ENCODE assay signal across 8 mouse cellular contexts in genomic region chr4:94602496-94603030, GRCm38 (mm10). TPM values are rescaled to one million over a fixed set of nuclear protein-coding genes. Genes with fewer than 3 reads are reported as not detected.
DNase-seq lines count a peak whose midpoint lies in the region; ATAC-seq and TF ChIP-seq lines count a peak whose summit lies in the region.

No protein-coding gene starts in this region.

- H3K4me1 ChIP-seq in heart, embryonic 10.5 days: no peaks in the 10 kb centered on the region
- peaks cover 40% of the 10 kb centered on the region for H3K4me1 ChIP-seq in E14TG2a.4 (replicated peaks; ENCODE audit: low read depth, low read length)
- H3K4me1 ChIP-seq in forebrain, embryonic 10.5 days: peaks cover 19% of the 10 kb centered on the region
- H3K4me1 ChIP-seq in liver, adult 2 months (ENCODE audit: control insufficient read depth, insufficient read depth, low read length): peaks cover 2% of the 10 kb centered on the region
- H3K4me1 ChIP-seq in neural tube, embryonic 15.5 days: peaks cover 29% of the 10 kb centered on the region

- ATAC-seq in neural tube, embryonic 15.5 days (ENCODE audit: low FRiP score): no peak; the same call in 1 of the 2 replicates

- TF ChIP-seq CTCF in E14TG2a.4 (conservative IDR thresholded peaks at IDR 0.05; ENCODE audit: low read length): no peak
- TF ChIP-seq CTCF in liver, adult 2 months (IDR thresholded peaks at IDR 0.05; ENCODE audit: low read depth, low read length): no peak

- H3K9me3 ChIP-seq in heart, embryonic 10.5 days: no peaks in the 10 kb centered on the region
- H3K9me3 ChIP-seq in E14TG2a.4 (ENCODE audit: low read length): no peaks in the 10 kb centered on the region
- H3K9me3 ChIP-seq in forebrain, embryonic 10.5 days: no peaks in the 10 kb centered on the region
- no peaks in the 10 kb centered on the region for H3K9me3 ChIP-seq in neural tube, embryonic 15.5 days (replicated peaks)

- peaks cover 19% of the 10 kb centered on the region; the same call in 1 of the 2 replicates for H3K79me2 ChIP-seq in liver, adult 2 months (ENCODE audit: control insufficient read depth, insufficient read depth, low read length)

- 1% methylated on average over 32 of the region's 33 CpGs for WGBS in heart, embryonic 10.5 days
- WGBS in forebrain, embryonic 10.5 days: under 1% methylated on average over 33 of the region's 33 CpGs
- WGBS in liver, adult 2 months: under 1% methylated on average over 33 of the region's 33 CpGs
- under 1% methylated on average over 33 of the region's 33 CpGs for WGBS in neural tube, embryonic 15.5 days

- H3K9ac ChIP-seq in liver, adult 2 months (ENCODE audit: low read depth, low read length): peak overlapping the region; percentile 81
- peak overlapping the region; percentile 89 for H3K9ac ChIP-seq in neural tube, embryonic 15.5 days (replicated peaks)

- no peaks in the 10 kb centered on the region for H3K36me3 ChIP-seq in heart, embryonic 10.5 days
- peaks cover 13% of the 10 kb centered on the region for H3K36me3 ChIP-seq in E14TG2a.4 (ENCODE audit: insufficient read depth, low read length)
- H3K36me3 ChIP-seq in forebrain, embryonic 10.5 days (replicated peaks): peaks cover 3% of the 10 kb centered on the region
- no peaks in the 10 kb centered on the region for H3K36me3 ChIP-seq in liver, adult 2 months (ENCODE audit: control insufficient read depth, insufficient read depth, low read length)
- no peaks in the 10 kb centered on the region for H3K36me3 ChIP-seq in neural tube, embryonic 15.5 days

- H3K27ac ChIP-seq in heart, embryonic 10.5 days: peak overlapping the region; percentile 97
- peak overlapping the region; percentile 96 for H3K27ac ChIP-seq in forebrain, embryonic 10.5 days
- H3K27ac ChIP-seq in liver, adult 2 months (replicated peaks; ENCODE audit: insufficient read depth, low read depth, low read length): peak overlapping the region; percentile 73
- H3K27ac ChIP-seq in neural tube, embryonic 15.5 days (replicated peaks): peak overlapping the region; percentile 96

- no peaks in the 10 kb centered on the region for H3K27me3 ChIP-seq in heart, embryonic 10.5 days (ENCODE audit: insufficient read depth, poor library complexity, severe bottlenecking)
- no peaks in the 10 kb centered on the region for H3K27me3 ChIP-seq in E14TG2a.4 (ENCODE audit: insufficient read depth, low read length)
- no peaks in the 10 kb centered on the region for H3K27me3 ChIP-seq in forebrain, embryonic 10.5 days (ENCODE audit: poor library complexity, severe bottlenecking)
- H3K27me3 ChIP-seq in liver, adult 2 months (ENCODE audit: control insufficient read depth, insufficient read depth, low read length): no peaks in the 10 kb centered on the region
- H3K27me3 ChIP-seq in neural tube, embryonic 15.5 days (replicated peaks): no peaks in the 10 kb centered on the region

- H3K4me2 ChIP-seq in neural tube, embryonic 15.5 days: peak overlapping the region; percentile 70

- H3K4me3 ChIP-seq in heart, embryonic 10.5 days: peak overlapping the region; percentile 98
- peak overlapping the region; percentile 99 for H3K4me3 ChIP-seq in E14TG2a.4 (replicated peaks; ENCODE audit: low read length)
- peak overlapping the region; percentile 92 for H3K4me3 ChIP-seq in forebrain, embryonic 10.5 days
- H3K4me3 ChIP-seq in liver, adult 2 months (ENCODE audit: insufficient read depth, low read depth, low read length): peak overlapping the region; percentile 79
- H3K4me3 ChIP-seq in neural tube, embryonic 15.5 days (replicated peaks): peak overlapping the region; percentile 89

- peak; percentile 87 for DNase-seq in heart, embryonic 10.5 days (ENCODE audit: low spot score)
- DNase-seq in heart, postnatal 14 days: no peak
- DNase-seq in forebrain, embryonic 10.5 days (ENCODE audit: extremely low spot score, low spot score): no peak
- peak; percentile 44 for DNase-seq in liver, adult 2 months (ENCODE audit: extremely low read depth, low read depth, low spot score)
- no peak for DNase-seq in thymus, postnatal 0 days (ENCODE audit: low spot score)
- no peak for DNase-seq in spleen, postnatal 10 days (ENCODE audit: low spot score in 2 of 2)

- intact Hi-C loops in heart, postnatal 14 days (cut with DNase I): loop anchor here (5.0 kb wide), 1 partner anchor 45 kb away; the partner anchor contains the start of genes Caap1 and Gm10306

- TF ChIP-seq POLR2A in liver, adult 2 months (IDR thresholded peaks at IDR 0.05; ENCODE audit: extremely low read depth, insufficient read depth, low read length): no peak

RNA-seq across cellular contexts. Expression of gene Plaa, which starts 0.5 kb away (rescaled TPM):
- 76.2 and 80.7 TPM in 2 replicates for polyA plus RNA-seq in heart, embryonic 10.5 days (2016; fragmentation: Nextera tagmentation; extraction: Ambion mirVana)
- 10 to 100 TPM; 43.5 to 45.4 TPM for total RNA-seq in heart, postnatal 14 days (2021)
- polyA plus RNA-seq in forebrain, embryonic 10.5 days (2016; fragmentation: Nextera tagmentation; extraction: Ambion mirVana): 94.7 and 97.4 TPM in 2 replicates
- 46.7 and 49.6 TPM in 2 replicates for total RNA-seq in liver, adult 2 months (2014; rRNA removed)
- polyA plus RNA-seq in liver, adult 2 months (2012; rRNA removed): 26.1 and 27.1 TPM in 2 replicates
- polyA plus RNA-seq in neural tube, embryonic 15.5 days (2015; fragmentation: Nextera tagmentation; extraction: Ambion mirVana): 66.4 and 67.4 TPM in 2 replicates
- 67.5 and 74.6 TPM in 2 replicates for polyA plus RNA-seq in thymus, postnatal 0 days (2015; fragmentation: Nextera tagmentation; extraction: Ambion mirVana)

RNA-seq across cellular contexts. Expression of gene Ift74, which starts 11.7 kb away (rescaled TPM):
- 13.9 and 21.5 TPM in 2 replicates for polyA plus RNA-seq in heart, embryonic 10.5 days (2016; fragmentation: Nextera tagmentation; extraction: Ambion mirVana)
- 1 to 10 TPM; 4.3 to 4.5 TPM for total RNA-seq in heart, postnatal 14 days (2021)
- 60.1 and 70.1 TPM in 2 replicates for polyA plus RNA-seq in forebrain, embryonic 10.5 days (2016; fragmentation: Nextera tagmentation; extraction: Ambion mirVana)
- total RNA-seq in liver, adult 2 months (2014; rRNA removed): 2.5 and 3.6 TPM in 2 replicates
- 0.24 and 0.33 TPM in 2 replicates for polyA plus RNA-seq in liver, adult 2 months (2012; rRNA removed)
- polyA plus RNA-seq in neural tube, embryonic 15.5 days (2015; fragmentation: Nextera tagmentation; extraction: Ambion mirVana): 20.1 and 22.0 TPM in 2 replicates
- 14.2 and 14.5 TPM in 2 replicates for polyA plus RNA-seq in thymus, postnatal 0 days (2015; fragmentation: Nextera tagmentation; extraction: Ambion mirVana)

RNA-seq across cellular contexts. Expression of gene Caap1, which starts 46.0 kb away (rescaled TPM):
- 13.4 and 21.3 TPM in 2 replicates for polyA plus RNA-seq in heart, embryonic 10.5 days (2016; fragmentation: Nextera tagmentation; extraction: Ambion mirVana)
- 1 to 10 TPM; 4.9 to 5.8 TPM for total RNA-seq in heart, postnatal 14 days (2021)
- polyA plus RNA-seq in forebrain, embryonic 10.5 days (2016; fragmentation: Nextera tagmentation; extraction: Ambion mirVana): 25.4 and 26.3 TPM in 2 replicates
- 5.3 and 5.8 TPM in 2 replicates for total RNA-seq in liver, adult 2 months (2014; rRNA removed)
- 1.4 and 1.8 TPM in 2 replicates for polyA plus RNA-seq in liver, adult 2 months (2012; rRNA removed)
- polyA plus RNA-seq in neural tube, embryonic 15.5 days (2015; fragmentation: Nextera tagmentation; extraction: Ambion mirVana): 15.8 and 16.0 TPM in 2 replicates
- 20.1 and 24.0 TPM in 2 replicates for polyA plus RNA-seq in thymus, postnatal 0 days (2015; fragmentation: Nextera tagmentation; extraction: Ambion mirVana)

RNA-seq across cellular contexts. Expression of gene Gm10306, which starts 46.2 kb away (rescaled TPM):
- not detected in 2 replicates for polyA plus RNA-seq in heart, embryonic 10.5 days (2016; fragmentation: Nextera tagmentation; extraction: Ambion mirVana)
- not detected for total RNA-seq in heart, postnatal 14 days (2021)
- polyA plus RNA-seq in forebrain, embryonic 10.5 days (2016; fragmentation: Nextera tagmentation; extraction: Ambion mirVana): not detected in 2 replicates
- not detected in 2 replicates for total RNA-seq in liver, adult 2 months (2014; rRNA removed)
- not detected in 2 replicates for polyA plus RNA-seq in liver, adult 2 months (2012; rRNA removed)
- polyA plus RNA-seq in neural tube, embryonic 15.5 days (2015; fragmentation: Nextera tagmentation; extraction: Ambion mirVana): not detected in 2 replicates
- polyA plus RNA-seq in thymus, postnatal 0 days (2015; fragmentation: Nextera tagmentation; extraction: Ambion mirVana): 0.40 TPM in 1 of 2 replicates, not detected in the other

RNA-seq across cellular contexts. Expression of gene Lrrc19, which starts 47.4 kb away (rescaled TPM):
- polyA plus RNA-seq in heart, embryonic 10.5 days (2016; fragmentation: Nextera tagmentation; extraction: Ambion mirVana): 0.36 and 0.65 TPM in 2 replicates
- total RNA-seq in heart, postnatal 14 days (2021): not detected
- 1.4 TPM in 2 replicates for polyA plus RNA-seq in forebrain, embryonic 10.5 days (2016; fragmentation: Nextera tagmentation; extraction: Ambion mirVana)
- total RNA-seq in liver, adult 2 months (2014; rRNA removed): 0.09 TPM in 1 of 2 replicates, not detected in the other
- polyA plus RNA-seq in liver, adult 2 months (2012; rRNA removed): 0.07 TPM in 1 of 2 replicates, not detected in the other
- 0.23 and 0.26 TPM in 2 replicates for polyA plus RNA-seq in neural tube, embryonic 15.5 days (2015; fragmentation: Nextera tagmentation; extraction: Ambion mirVana)
- polyA plus RNA-seq in thymus, postnatal 0 days (2015; fragmentation: Nextera tagmentation; extraction: Ambion mirVana): 0.09 and 0.12 TPM in 2 replicates

Comparison
In these comparisons a context has a peak if more than half of its experiments do, and no peak if none do; other contexts are left out.
1. DNase-seq: peak in heart, embryonic 10.5 days (single experiment) and liver, adult 2 months (single experiment); none in heart, postnatal 14 days (0 of 2), forebrain, embryonic 10.5 days (single experiment), thymus, postnatal 0 days (single experiment) and spleen, postnatal 10 days (0 of 2).
2. RNA of gene Ift74, which starts 11.7 kb away (polyA plus RNA-seq): 60.1 to 70.1 TPM in forebrain, embryonic 10.5 days, 13.9 to 21.5 TPM in heart, embryonic 10.5 days, 20.1 to 22.0 TPM in neural tube, embryonic 15.5 days and 14.2 to 14.5 TPM in thymus, postnatal 0 days; 0.24 to 0.33 TPM in liver, adult 2 months; every median in the first group is over 10 times any median in the second.
3. Peak in every context shown above with its lines, with median percentiles within 50 percentile points of each other: H3K27ac ChIP-seq and H3K4me3 ChIP-seq.